Mouse (Mus musculus): ENCODE data around the gene Ier3.

- no peak for TF ChIP-seq CTCF (IDR thresholded peaks at IDR 0.05; ENCODE audit: low read depth)
- no peak; the same call in 1 of the 2 replicates for TF ChIP-seq EP300 (IDR thresholded peaks at IDR 0.05; ENCODE audit: low read depth)
These were observed 1.8 kb downstream of the Ier3 start, which contains the start of gene Flot1 for GRCm38 (mm10) chr17:35822964-35823937.

Measured in liver, postnatal 0 days (tissue).